Mouse (Mus musculus): Measurements from ENCODE around the gene Icosl.
"Not testable (repeated sequence)": the region's sequence is repeated elsewhere in the genome, so short reads cannot be mapped to it uniquely, and the experiment has no call there.

Icosl gene

DNA sequence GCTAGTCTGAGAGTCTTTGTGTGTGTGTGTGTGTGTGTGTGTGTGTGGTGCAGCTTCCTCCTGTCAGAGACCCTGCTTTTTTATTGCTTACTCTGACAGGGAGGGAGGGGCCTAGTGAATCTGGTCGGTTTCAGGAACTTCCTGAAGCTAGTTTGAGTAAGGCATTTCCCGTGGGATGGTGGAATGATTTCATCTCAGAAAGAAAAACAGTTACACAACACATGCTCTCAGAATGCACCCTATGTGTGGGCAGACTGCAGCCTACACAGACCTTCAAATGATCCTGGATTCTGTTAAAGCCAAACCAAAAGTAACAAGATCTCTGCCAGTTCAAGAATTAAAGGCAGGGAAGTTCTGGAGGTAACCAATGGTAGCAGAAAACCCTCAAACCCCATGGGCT lies 46.1 kb downstream of the Icosl start:
- no peak for DNase-seq (ENCODE audit: low spot score)

- DNase-seq (ENCODE audit: low spot score) = no peak
Observed at GRCm38 (mm10) chr10:78119422-78119821, 50.3 kb downstream of the Icosl start.

- not testable (repeated sequence) for DNase-seq (ENCODE audit: low spot score)
Observed at GRCm38 (mm10) chr10:78124137-78124536, 55.0 kb downstream of the Icosl start.

DNA sequence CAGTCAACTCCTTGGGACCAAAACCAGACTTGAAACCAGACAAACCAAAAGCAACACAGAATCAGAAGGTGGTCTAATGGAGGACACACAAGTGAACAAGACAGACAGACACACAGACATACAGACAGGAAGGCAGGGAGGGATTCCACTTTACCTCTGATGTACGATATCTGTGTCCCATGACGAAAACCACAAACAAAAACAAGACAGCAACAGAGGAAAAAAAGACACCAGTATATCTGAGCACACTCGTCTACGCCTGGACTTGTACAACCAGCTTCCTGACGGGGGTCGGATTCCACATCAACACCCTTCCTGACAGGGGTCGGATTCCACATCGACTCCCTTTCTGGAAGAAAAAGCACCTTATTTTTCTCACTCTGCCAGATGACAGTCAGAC lies 56.0 kb downstream of the Icosl start:
- DNase-seq (ENCODE audit: low spot score) = not testable (repeated sequence)

GRCm38 (mm10) chr10:78126311-78126710 lies 57.2 kb downstream of the Icosl start:
- DNase-seq (ENCODE audit: low spot score) = no peak

GRCm38 (mm10) chr10:78127046-78127870 lies 58.2 kb downstream of the Icosl start:
- DNase-seq (ENCODE audit: low spot score) = no peak

DNA sequence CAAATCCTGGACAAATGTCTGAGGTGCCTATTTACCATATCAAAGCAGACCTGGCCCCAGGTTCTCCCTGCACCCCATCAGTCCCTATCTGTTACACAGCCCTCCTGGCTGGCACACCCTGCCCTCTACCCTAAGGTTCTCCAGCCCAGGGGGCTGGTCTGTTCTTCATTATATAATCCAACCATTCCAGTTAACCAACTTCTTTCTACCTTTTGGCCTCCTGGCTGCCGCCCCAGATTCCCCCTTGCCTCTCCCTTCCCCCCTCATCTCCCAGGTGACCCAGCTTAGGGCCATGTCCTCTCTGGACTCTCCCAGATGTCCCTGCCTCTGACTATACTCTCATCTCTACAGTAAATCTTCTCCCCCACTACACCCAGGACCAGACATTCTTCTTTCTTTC lies 58.8 kb downstream of the Icosl start:
- DNase-seq (ENCODE audit: low spot score) = no peak

- no peak for DNase-seq (ENCODE audit: low spot score)
Observed at GRCm38 (mm10) chr10:78128647-78129046, 59.5 kb downstream of the Icosl start.

- DNase-seq (ENCODE audit: low spot score) = no peak
Observed at GRCm38 (mm10) chr10:78129423-78129822, 60.3 kb downstream of the Icosl start.

DNA sequence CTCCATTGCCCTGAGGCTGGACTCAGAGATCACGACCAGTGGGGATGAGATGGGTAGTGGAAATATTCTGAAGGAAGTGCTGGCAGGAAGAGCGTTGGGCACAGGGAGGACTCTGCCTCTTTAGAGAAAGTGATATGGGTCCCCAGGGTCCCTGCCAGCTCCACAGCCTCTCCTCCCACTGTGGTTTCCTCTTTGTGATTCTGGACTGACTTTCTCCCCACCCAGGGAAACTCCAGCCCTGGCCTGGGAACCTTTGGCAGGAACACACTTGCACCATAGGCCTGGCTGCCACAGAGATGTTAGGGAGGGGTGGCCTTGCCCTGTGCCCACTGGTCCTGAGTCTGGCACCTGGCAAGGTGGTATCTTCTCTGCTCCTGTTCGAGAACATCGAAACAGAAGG lies 60.9 kb downstream of the Icosl start:
- no peak for DNase-seq (ENCODE audit: low spot score)

All from c-Kit-positive CD71-positive TER-119-positive erythroid progenitor cells, embryonic 14.5 days (primary cell).